Mouse (Mus musculus) left cerebral cortex, postnatal 10 days (tissue): ENCODE data around the gene Boll. TPM values are rescaled to one million over a fixed set of nuclear protein-coding genes. Genes with fewer than 3 reads are reported as not detected.

Experiments
- DNase-seq, 2 experiments: peaks; one replicate each; pipeline ENCODE4 v3.0.0; 2021 to 2022; ENCODE audit warnings: low spot score in 2 of 2, mixed read lengths in 1 of 2; ENCODE audit errors: extremely low spot score in 1 of 2
- intact Hi-C: fragments of 180-260 bp; cut with DNase I; formaldehyde crosslinking; loops from one replicate; pipeline ENCODE4 v1.15.1; 2025
- total RNA-seq, 2 experiments: library from RNA; stranded (reverse); gene quantifications; 2 replicates each; pipeline ENCODE4 v1.2.3; 2021

Boll gene
- total RNA-seq, 2 experiments from 2014 or later = not detected

GRCm38 (mm10) chr1:55213475-55213874 lies 149.8 kb downstream of the Boll start:
- no peak for DNase-seq
- intact Hi-C loops = no loop called here

DNA sequence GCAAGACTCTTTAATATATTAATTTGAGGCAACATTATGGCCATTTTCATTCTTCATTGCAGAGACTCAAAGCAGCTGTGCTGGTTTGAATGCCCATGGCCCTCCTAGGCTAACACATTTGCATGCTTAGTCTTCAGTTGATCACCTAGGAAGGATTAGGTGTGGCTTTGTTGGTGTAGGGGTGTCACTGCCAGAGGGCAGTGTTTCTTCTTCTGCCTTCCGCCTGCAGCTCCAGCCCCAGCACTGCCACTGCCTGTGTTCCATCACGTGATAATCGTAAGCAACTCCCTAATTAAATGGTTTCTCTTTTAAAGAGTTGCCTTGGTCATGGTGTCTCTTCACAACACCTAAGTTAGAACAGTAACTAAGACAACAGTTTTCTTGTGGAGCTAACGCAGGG lies 150.5 kb downstream of the Boll start:
- DNase-seq = no peak
- intact Hi-C loops = no loop called here

DNA sequence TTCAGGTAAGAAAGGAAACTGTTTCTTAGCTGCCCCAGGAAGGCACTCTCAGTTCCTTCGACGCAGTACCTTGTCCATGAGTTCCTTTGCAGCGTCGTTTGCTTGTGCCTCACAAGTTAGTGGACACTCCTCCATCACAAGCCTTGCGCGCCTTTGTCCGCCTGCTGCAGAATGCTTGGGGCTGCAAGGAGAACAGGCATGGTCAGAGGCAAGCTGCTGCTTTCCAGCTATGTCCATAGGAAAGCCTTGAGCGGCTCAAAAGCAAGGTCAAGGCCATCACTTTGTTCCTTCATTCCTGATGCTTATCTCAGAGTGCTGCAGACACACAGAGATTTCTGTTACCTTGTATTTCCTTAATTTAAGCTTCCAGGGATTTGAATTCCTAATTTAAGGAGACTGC lies 152.2 kb downstream of the Boll start:
- DNase-seq = no peak
- intact Hi-C loops = no loop called here

GRCm38 (mm10) chr1:55210202-55210965 lies 152.9 kb downstream of the Boll start:
- intact Hi-C loops = no loop called here
- no peak for DNase-seq

DNA sequence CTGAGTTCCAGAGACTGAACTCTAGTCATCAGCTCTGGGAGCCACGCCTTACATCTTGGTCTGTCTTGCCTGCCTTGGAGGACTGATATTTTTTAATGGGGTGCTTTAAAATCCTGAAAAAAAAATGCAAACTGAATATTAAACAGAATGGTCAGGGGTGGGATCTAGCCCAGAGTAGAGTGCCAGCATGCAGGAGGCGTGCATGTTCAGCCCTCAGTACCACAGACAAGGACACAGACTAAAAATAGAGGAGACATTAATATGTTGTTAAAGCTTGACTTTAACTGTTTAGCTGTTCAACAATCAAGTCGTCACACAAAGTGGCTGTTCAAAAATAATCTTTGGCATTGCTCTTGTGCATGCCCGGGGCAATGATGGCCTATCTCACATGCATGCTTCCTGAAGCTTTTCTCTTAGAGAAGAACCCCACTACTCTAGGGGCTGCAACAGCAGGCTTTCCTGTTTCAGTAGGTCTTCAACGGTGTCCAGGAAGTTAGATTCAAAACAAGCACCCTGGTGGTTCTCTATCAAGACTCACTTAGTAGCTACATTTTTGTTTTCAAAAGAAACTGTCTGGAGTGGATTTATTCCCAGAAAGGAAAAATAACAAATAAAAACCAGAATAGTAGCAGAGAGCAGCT lies 154.6 kb downstream of the Boll start:
- intact Hi-C loops = no loop called here

GRCm38 (mm10) chr1:55207561-55207960 lies 155.7 kb downstream of the Boll start:
- no peak for DNase-seq
- intact Hi-C loops = no loop called here

More for the DNA sequence above, 154.6 kb downstream of the Boll start:
- DNase-seq = no peak

DNA sequence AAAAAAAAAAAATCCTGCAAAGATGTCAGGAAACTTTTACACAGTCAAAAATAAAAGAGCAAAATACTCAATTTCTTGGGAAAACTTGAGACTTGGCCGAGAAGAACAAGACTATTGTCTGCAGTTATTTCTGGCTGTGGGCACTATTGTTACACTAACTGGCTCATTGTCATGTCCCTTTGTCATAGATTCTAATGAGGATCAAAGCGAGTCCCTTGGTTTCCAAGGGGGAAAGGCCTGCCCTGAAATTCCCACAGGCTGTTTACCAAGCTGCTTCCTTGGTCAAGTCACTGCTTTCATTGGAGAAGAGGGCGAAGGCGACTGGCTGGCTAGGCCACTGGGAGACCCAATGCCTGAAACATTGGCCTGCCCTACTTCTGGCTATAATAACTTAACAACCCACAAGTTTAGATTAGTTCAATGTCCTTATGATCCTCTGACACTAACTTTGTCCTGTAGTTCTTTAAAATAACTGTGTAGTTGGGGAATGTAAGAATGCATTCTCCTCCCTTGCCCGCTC lies 157.4 kb downstream of the Boll start:
- DNase-seq = no peak
- intact Hi-C loops = no loop called here

DNA sequence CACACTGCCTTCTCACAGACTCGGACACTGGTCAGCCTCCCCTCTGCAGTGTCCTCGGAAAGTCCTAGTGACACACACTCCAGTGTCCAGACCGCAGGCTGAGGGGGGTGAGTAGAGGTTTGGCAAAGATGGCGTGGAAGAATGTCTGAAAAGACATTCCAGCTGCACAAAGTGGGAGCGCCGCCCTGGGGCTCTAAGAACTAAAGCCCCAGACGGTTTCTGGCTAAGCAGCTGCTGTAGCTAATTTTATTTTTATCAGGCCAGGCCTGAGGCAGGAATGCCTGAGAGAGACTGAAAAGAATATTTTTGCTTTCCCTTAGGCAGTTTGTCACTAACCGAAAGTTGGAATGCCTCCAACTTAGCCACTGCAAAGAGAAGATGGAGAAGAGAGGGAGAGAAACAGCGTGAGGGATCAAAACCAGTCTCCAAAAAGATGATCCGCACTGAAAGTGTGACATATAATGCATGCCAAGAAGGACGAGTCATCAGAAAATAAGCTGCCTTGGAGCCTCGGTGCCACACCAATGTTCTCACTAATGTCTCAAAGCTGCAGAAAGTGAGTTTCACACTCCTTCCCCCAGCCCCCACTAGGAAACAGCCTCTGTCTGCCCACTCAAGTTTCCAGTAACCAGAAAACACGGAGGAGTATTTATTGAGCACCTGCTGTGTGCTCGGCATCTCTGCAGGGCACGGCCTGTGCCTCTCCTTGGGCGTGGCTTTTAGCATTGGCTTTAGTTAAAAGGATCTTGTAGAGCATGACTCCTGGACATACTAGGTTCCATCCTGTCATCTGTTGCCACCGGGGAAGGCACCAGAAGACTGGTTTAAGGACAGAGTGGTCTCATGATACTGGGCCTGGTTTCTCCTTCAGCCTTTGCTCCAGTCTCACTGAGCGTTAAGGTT lies 161.2 kb downstream of the Boll start:
- peak; percentile 52 to 71 for DNase-seq
- intact Hi-C loops = no loop called here

DNA sequence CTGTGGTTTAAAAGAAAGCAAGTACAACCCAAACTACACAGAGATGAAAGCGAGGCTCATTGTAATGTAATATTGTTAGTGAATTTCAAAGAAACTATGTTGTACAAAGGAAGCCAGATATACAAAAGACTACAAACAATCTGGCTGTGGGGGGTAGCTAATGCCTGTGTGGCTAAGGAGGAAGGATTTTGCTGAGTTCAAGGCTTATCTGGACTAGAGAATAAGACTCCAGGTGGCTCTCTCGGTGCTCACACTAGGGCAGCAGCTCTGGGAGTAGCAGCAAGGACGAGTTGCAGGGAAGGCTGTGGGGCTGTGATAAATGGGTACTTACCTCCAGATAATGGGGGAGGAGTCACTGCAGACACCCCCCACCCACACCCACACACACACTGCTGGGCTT lies 164.6 kb downstream of the Boll start:
- no peak for DNase-seq
- intact Hi-C loops = no loop called here

Other genes with a start within 250 kb of the Boll start
- gene Mob4, start 232.2 kb downstream of the Boll start, total RNA-seq = 10 to 100 TPM; 67.1 to 69.7 TPM
- gene Rftn2, start 136.7 kb downstream of the Boll start, total RNA-seq = 10 to 100 TPM; 14.3 to 17.6 TPM
- gene Mars2, start 126.3 kb downstream of the Boll start, total RNA-seq = 10 to 100 TPM; 12.6 to 13.6 TPM
- 10 to 100 TPM; 14.1 to 14.7 TPM for gene Plcl1, start 42.5 kb upstream of the Boll start, total RNA-seq